Mouse (Mus musculus) olfactory bulb, adult 2 months (tissue): ENCODE results near the gene Clec4e. TPM values are rescaled to one million over a fixed set of nuclear protein-coding genes. Genes with fewer than 3 reads are reported as not detected.

Source experiments
- H3K27ac ChIP-seq: fragments of 200-500 bp; 2 replicates; pipeline ENCODE4 v1.5.1; 2012; ENCODE audit warnings: low read depth, low read length; ENCODE audit not compliant: insufficient read depth
- H3K4me1 ChIP-seq: fragments of 200-500 bp; 2 replicates; pipeline ENCODE4 v1.6.1; 2012; ENCODE audit warnings: low read length; ENCODE audit not compliant: control insufficient read depth, insufficient read depth
- H3K4me3 ChIP-seq: fragments of 200-500 bp; 2 replicates; pipeline ENCODE4 v1.5.1; 2012; ENCODE audit warnings: mild to moderate bottlenecking, low read depth, low read length, moderate library complexity; ENCODE audit not compliant: insufficient read depth
- CTCF ChIP-seq: fragments of 200-500 bp; IDR thresholded peaks from 2 replicates; pipeline ENCODE4 v1.5.1; 2012; ENCODE audit warnings: low read depth, mild to moderate bottlenecking, low read length, moderate library complexity; ENCODE audit not compliant: insufficient read depth
- POLR2A ChIP-seq: fragments of 200-500 bp; IDR thresholded peaks from 2 replicates; pipeline ENCODE4 v1.6.1; 2012; ENCODE audit warnings: mild to moderate bottlenecking, low read depth, low read length, moderate library complexity; ENCODE audit not compliant: insufficient read depth
- polyA plus RNA-seq: library from polyadenylated mRNA; stranded (reverse); fragments of >200 nt; gene quantifications from 2 replicates; pipeline ENCODE4 v1.2.4, GENCODE M21; 2012; ENCODE audit warnings: low replicate concordance; ENCODE audit not compliant: missing spikeins, insufficient read depth, insufficient read length

Clec4e gene
- polyA plus RNA-seq, 1 experiment = not detected

DNA sequence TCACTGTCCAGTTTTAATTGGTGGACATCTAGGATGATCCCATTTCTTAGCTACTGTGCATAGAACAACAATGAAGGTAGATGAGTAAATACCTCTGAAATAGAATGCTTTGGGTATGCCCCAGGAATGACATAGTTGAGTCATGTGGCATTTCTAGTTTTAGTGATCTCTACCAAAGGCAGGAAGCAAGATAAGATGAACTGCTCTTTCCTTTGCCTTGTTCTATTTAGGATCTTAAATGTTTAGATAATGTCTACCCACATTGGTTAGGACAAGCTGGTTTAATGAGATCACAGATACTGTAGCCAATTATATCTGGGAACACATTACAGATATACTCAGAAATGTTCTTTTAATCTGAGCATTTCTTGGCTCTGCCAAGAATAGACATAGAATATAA is 52.1 kb downstream of the Clec4e start:
- no peaks in the 10 kb centered on the region for H3K4me1 ChIP-seq
- H3K27ac ChIP-seq = no peak overlapping the region
- H3K4me3 ChIP-seq = no peak overlapping the region
- TF ChIP-seq CTCF (no peak), POLR2A (no peak)

Other genes starting within 250 kb of the Clec4e start
- gene Clec4b1, start 239.9 kb downstream of the Clec4e start, polyA plus RNA-seq = not detected in 2 replicates
- gene Clec4a2, start 183.4 kb downstream of the Clec4e start, polyA plus RNA-seq = not detected in 2 replicates
- gene Clec4b2, start 117.0 kb downstream of the Clec4e start, polyA plus RNA-seq = not detected in 2 replicates
- gene Clec4n, start 60.0 kb downstream of the Clec4e start, polyA plus RNA-seq = not detected in 2 replicates
- gene Clec4d, start 27.8 kb downstream of the Clec4e start, polyA plus RNA-seq = not detected in 2 replicates
- gene Vmn2r19, start 18.5 kb upstream of the Clec4e start, polyA plus RNA-seq = not detected in 2 replicates
- not detected in 2 replicates for gene Vmn2r20, start 128.2 kb upstream of the Clec4e start, polyA plus RNA-seq
- not detected in 2 replicates for gene Vmn2r21, start 243.5 kb upstream of the Clec4e start, polyA plus RNA-seq